Mouse (Mus musculus): ENCODE results near the gene Thsd4. TPM values are rescaled to one million over a fixed set of nuclear protein-coding genes. Genes with fewer than 3 reads are reported as not detected.
A peak's percentile ranks its signal among the peaks of the same experiment; 100 is the strongest.

Gene Thsd4
- 1 to 10 TPM; 6.2 to 6.4 TPM for total RNA-seq (2021)

DNA sequence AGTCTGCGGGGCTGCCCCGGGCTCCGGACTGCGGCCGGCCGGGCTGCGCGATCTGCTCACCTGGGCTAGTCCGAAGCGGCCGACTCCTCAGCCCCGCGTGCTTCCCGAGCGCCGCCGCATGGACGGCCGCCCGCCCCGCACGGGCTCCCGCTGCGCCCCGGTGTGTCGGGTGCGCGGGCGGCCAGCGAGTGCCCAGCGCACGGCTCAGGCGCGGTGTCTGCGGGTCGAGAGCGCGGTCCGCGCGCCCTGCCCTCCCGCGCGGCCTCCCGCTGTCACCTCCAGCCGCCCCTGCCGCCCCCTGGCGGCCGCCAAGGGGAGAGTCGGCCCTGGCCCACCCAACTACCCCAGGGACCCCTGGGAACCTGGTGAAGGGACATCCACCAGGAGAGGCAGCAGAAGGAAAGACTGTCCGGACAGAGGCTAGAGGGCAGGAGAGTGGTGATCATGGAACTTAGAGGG is at the start of gene Thsd4:
Gene Thsd4, minus strand, starts transcription at position 241 of the 459 bp plus-strand sequence.
- DNase-seq (ENCODE audit: low spot score), result no peak
- intact Hi-C loops (cut with DNase I), result loop anchor here (2.0 to 5.0 kb wide), 3 partner anchors 75 to 277 kb away; no protein-coding TSS in a partner anchor

DNA sequence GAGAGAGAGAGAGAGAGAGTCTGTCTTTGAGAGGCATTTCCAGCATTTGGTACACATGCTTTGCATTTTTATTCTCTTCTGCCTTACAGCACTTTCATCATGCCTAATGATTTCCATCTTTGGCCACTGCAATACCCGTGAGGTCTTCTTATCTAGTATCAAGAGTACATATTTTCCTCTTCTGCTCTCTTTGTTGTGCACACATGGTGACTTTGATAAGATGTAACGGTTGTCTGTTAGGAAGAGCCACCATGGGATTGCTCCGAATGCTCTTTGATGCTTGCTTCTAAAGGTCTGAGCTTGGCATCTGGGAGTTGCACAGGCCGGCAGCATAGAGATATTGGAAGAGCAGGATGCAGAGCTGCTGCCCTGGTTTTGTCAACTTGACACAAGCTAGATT is 49.2 kb upstream of the Thsd4 start:
- intact Hi-C loops (cut with DNase I), result no loop called here
- no peak for DNase-seq (ENCODE audit: low spot score)

DNA sequence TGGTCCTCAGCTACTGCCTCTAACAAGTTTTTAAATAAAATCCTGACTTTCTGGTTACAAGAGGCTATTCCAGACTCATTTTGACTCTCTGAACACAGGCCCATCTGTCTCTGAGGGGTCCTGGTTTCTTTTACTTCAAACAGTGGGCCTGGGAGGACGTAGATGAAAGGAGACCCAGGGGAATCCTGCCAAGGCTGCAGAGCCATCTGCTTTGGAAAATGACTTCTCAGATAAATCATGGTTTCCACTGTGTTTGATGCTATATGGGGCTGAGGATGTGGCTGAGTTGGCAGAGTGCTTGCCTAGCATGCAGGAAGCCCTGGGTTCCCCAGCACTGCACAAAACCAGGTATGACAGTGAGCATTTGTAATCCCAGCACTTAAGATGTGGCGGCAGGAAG is 47.5 kb upstream of the Thsd4 start:
- intact Hi-C loops (cut with DNase I), result no loop called here
- no peak for DNase-seq (ENCODE audit: low spot score)

DNA sequence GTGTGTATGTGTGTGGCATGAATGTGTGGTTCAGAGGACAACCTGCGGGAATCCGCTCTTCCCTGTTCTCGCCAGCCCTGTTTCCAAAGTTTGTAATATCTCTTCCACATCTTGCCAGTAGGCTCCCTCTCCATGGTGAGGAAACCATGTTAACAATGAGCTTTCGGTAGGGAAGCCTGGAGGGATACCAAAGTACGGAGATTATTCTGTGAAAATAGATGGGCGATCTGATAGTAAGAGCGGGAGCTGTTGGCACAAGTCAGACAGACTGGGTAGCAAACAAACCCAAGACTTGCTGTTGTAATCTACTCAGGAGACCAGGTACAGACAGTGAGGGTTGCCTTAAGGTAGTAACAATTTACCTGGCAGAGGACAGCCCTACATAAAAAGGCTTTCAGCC is 42.0 kb upstream of the Thsd4 start:
- intact Hi-C loops (cut with DNase I), result no loop called here
- DNase-seq (ENCODE audit: low spot score), result no peak

DNA sequence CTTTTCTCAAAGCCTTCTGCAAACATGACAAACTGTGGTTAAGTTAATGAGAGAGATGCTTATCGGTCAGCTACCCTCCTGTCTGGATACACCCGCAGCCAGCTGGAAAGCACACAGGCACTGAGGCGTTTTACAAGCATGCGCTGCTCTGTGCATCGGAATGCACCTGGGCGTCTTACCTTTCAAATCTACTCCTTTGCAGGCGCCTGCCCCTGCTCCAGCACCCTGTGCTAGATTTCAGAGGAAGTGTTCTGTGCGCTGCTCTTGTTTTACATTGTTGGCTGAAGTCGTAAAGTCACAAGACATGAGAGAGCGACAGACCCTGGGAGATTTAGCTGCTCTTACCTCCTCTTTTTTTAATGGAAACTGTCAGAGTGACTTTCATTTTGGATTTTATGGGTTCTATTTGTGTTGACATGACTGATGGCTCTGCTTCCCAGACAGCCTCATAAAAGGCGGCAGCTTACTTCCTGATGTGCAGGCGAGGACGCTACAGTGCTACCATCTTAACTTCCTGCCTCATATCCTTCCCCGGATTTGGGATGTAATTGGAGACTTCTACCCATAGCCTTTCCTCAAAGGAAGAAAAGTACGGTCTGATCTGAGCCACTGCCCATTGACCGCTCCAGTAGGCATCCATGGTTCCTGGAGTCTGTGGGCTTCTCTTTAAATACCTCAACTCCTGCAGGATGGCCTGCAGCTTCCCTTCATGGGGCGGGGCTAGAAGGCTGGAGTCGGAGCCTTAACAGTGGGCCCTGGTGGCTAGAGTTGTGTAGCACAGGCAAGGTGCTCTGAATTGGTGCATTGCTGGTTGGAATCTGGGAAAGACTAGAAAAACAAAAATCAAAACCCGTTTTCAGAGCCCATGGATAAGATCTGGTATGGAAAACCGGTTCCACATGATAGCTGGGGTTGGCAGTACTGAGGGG is 40.9 kb upstream of the Thsd4 start:
- intact Hi-C loops (cut with DNase I), result no loop called here
- DNase-seq (ENCODE audit: low spot score), result no peak

DNA sequence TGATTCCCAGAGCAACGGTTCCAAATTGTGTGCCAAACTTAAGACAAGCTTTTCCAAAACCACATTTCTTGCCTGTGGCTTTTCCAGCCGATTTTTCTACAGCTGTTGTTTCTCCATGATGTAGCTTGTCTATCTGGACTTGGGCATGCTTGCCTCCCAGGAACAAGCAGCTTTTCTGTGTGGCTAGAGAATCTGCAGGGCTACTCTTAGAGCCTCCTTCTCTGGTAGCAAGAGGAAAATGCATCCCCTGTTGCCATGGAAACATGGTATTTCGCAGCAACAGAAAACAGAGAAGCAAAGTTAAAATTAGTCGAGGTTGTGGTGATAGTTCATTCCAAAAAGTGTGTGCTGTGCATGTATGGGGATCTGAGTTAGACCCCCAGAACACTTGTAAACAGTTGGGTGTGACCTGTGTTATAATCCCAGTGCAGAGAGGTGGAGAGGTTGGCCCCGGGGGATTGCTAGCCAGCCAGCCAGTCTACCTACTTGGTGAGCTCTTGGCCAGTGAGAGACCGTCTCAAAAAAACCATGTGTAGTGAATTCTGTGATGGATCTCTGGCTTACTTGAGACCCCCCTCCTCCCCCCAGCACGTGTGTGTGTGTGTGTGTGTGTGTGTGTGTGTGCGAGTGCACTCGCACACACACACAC is 39.9 kb upstream of the Thsd4 start:
- DNase-seq (ENCODE audit: low spot score), result no peak
- intact Hi-C loops (cut with DNase I), result no loop called here

DNA sequence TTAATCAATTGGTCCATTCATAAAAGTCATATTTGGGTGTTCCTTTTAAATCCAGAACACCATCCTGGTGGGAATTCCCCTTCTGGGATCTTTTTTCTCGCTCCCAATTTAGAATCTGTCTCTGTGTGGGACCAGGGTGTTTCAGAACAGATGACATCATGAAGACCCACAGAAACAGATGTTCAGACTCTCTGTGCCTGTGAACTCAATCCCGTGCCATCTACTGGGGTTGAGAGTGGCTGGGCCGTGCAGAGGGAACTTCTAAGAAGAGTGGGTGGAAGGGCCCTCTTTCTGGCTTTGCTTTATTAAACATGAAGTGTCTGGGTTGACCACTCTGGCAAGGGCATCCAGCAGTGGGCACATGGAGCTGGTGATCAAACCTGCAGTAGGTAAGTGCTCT is 36.7 kb upstream of the Thsd4 start:
- no peak for DNase-seq (ENCODE audit: low spot score)
- intact Hi-C loops (cut with DNase I), result no loop called here

DNA sequence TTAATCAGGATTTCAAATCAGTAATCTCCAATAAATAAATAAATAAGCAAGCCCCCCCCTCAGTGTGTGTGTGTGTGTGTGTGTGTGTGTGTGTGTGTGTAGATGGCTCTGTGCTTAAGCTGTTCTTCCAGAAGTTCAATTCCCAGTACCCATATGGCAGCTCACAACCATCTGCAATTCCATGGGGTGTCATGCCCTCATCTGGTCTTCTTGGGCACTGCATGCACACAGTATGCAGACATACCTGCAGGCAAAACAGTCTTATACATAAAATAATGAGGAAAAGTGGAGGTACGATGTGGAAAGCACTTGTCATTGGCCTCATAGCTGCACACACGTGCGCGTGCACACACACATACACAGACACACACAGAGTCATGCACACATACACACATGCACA is 29.4 kb upstream of the Thsd4 start:
- intact Hi-C loops (cut with DNase I), result no loop called here
- no peak for DNase-seq (ENCODE audit: low spot score)

DNA sequence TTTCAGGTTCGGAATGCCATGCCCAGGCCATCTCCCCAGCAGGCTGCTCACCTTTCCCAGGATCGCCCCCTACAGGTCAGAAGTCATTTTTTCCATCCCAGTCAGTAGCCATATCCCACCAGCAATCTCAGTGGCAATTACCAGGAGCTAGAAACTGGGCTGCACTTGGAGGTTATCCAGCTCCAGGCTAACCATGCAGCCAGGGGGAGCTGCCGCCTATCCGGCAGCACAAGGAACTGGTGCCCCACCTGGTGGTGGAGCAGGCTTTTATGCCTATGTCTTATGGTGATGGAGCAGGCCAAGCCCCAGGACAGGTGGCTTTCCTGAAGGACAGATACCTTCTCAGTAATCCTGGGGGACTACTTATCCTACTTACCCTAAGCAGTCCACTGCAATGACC is 26.3 kb upstream of the Thsd4 start:
- intact Hi-C loops (cut with DNase I), result loop anchor here (5.0 kb wide), 1 partner anchor 301 kb away; no protein-coding TSS in a partner anchor
- DNase-seq (ENCODE audit: low spot score), result peak; percentile 14

DNA sequence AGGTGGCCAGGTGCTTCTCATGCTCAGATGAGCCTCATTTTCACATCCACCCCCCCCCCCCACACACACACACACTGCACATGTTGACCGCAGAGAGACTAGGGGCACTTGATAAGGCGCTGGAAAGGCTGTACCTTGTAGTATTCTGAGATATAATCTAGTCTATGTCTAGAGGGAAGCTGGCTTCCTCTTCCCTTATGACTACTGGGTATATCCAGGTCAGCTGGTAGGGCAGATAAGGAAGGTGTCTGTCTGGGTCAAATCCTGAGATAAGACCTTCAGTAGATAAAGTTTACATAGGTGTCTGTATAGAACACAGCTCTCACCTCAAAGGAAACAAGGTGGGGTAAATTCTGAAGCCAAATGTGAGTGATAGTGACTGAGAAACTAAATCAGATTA is 24.3 kb upstream of the Thsd4 start:
- no peak for DNase-seq (ENCODE audit: low spot score)
- intact Hi-C loops (cut with DNase I), result loop anchor here (5.0 kb wide), 1 partner anchor 299 kb away; no protein-coding TSS in a partner anchor

DNA sequence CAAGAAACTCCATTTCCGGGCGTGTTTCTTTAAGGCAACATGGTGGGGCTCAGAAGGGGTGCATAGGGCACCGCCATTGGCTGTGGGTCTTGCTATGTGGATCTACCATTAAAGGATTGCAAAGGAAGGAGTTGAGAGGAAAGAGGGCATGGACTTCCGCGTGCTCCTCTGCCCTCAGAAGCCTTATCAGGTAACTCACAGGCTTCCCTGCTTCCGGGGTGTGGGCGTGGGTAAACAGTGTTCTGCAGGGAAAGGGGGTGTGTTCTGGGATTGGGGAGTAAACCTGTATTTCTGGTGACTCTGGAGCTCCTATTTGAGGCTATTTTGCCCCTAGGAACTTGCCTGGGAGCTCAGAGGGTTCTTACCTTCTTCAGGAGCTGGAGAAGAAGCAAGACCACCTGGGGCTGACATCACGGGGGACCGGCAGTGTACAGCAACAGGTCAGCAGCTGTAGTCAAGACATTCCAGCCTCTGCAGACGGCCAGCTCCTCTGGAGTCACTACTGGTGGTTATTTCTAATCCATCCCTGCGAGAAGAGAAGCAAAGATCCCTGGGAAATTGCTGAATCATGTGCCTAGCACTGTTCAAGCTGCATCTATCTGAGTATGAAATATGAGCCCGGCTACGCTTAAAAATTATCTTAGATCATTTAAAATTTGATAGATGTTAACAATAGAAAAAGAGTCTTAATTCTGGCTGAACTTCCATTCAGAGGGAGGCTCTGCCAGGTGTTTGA is 23.7 kb upstream of the Thsd4 start:
- no peak for DNase-seq (ENCODE audit: low spot score)
- intact Hi-C loops (cut with DNase I), result loop anchor here (5.0 kb wide), 1 partner anchor 298 kb away; no protein-coding TSS in a partner anchor

DNA sequence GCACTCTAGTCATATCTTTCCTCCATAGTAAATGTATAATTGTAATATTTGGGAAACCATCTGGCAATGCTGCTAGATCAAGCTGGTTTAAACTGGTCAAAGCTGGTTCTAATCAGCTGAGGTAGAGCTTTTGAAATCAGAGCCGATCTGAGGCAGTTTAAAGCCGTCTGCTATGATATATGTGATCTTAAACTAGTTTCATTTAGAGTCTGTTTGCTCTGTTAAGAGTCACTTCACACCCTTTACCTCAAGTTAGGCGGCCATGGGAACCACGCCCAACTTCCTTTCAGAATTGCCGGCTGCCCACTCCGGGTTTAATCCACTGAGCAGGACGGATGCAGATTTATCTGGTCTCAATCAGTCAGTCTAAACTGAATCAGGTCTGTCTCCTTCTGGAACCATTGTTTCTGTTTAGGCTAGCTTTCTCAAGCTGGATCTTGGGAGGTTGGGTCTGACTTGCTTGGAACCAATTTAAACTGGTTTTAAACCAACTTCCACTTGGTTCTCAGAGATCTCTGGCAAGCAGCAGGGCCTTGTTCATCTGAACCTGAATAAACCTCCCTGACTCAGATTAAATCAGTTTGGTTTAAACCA is 21.7 kb upstream of the Thsd4 start:
- DNase-seq (ENCODE audit: low spot score), result no peak
- intact Hi-C loops (cut with DNase I), result no loop called here

DNA sequence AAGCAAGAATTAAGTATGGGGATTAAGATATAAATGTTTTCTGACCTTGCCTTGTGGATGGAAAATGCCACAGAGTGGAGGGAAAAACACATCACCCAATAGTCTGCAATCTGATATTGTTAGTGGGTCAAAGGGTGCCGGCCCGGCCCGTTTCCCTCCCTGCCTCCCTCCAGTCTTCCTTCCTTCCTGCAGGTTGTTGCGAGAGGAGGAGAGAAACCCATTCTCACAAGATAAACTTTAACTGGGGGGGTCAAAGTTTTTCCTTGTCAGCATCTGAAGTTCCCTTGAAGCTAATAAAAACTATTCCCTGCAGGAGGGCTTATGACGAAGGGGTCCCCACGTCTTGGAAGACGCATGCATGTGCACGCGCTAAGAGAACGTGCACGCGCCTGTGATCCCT is 8.5 kb upstream of the Thsd4 start:
- no peak for DNase-seq (ENCODE audit: low spot score)
- intact Hi-C loops (cut with DNase I), result no loop called here

DNA sequence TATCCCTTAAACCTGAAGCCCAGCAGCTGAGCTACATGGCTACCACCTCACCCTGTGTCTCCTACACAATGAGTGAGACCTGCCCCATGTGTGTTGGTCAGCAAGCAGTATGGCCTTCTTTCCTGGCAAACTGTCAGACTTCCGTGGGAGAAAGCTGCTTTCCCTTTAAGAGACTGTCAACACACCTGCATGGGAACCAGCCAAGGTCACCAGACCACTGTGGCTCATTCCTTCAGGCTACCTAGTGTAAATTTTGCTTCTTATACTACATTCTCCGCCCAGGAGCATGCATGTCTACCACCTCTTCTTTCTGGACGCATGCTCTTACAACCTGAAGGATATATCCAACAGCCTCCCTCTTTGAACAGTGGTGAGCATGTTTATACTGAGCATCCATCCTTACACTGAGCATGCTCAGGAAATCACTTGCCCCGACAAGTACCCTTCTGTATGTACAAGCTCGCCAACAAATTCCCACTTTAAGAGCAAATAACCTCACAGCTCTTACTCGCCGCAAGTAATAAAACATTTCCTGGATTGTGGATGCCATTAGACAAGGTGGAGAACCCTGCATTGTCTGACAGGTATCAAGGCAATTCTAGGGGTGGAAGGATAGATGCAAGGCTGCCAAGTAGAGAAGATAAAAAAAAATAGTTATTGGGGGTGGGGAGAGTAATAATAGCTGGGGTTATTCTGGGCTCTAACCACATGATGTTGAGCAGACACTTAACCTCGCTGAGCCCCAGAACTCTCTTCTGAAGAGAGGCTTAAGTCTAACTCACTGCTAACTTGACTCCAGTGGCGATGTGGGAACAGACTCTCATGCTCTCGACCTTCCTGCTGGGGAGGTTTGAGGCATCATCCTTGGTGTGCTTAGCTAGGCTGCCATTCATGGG is 7.8 kb upstream of the Thsd4 start:
- intact Hi-C loops (cut with DNase I), result no loop called here
- DNase-seq (ENCODE audit: low spot score), result no peak

DNA sequence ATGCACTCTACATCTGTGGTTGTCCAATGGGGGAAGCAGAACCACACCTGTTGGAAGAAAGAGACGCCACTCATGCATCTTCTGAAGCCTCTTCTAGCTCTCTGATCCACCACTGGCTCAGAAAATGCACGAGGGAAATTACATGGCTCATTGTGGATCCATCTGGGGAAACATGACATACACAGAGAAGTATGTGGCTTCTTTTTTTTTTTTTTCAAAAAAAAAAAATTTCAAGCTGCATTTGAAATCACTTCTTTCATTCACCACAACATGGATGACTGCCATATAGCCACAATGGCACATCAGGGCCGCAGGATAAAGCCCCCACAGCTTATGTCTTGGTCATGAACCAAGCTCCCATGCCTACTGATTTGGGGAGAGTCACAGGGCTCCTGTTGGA is 6.4 kb upstream of the Thsd4 start:
- no peak for DNase-seq (ENCODE audit: low spot score)
- intact Hi-C loops (cut with DNase I), result no loop called here

DNA sequence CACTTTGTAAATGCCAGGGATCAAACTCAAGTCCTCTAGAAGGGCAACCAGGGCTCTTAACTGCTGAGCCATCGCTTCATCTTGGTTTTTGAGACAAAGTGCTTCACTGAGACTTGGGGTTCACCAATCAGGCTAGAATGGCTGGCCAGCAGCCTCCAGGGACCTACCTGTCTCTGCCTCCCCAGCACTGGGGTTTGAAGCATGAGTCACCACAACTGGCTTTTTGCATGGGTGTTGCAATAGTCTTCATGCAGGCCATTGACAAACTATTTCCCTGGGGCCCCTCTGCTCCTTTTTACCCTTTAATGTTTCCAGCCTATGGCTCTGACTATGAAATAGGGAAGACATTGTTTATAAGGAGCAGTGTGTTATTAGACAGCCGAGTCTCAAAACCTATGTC is 6.0 kb upstream of the Thsd4 start:
- intact Hi-C loops (cut with DNase I), result no loop called here
- no peak for DNase-seq (ENCODE audit: low spot score)

DNA sequence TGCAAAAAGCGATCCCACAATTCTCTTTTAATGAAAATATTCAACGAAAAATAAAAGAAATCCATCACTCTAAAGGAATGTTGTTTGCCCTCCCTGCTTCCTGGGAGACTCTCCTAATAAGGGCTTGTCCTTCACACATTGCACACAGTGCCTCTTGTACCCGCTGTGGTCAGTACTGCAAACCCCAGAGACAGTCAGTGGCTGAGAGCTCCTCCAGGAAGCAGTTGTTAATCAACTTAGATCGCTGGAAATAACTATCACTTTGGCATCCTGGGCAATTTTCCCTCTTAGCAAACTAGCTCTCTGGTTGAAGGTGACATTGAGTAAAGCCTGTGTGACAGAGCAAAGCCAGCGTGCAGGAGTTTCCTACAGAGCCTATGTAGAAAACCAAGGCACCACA is 5.2 kb upstream of the Thsd4 start:
- no peak for DNase-seq (ENCODE audit: low spot score)
- intact Hi-C loops (cut with DNase I), result no loop called here

DNA sequence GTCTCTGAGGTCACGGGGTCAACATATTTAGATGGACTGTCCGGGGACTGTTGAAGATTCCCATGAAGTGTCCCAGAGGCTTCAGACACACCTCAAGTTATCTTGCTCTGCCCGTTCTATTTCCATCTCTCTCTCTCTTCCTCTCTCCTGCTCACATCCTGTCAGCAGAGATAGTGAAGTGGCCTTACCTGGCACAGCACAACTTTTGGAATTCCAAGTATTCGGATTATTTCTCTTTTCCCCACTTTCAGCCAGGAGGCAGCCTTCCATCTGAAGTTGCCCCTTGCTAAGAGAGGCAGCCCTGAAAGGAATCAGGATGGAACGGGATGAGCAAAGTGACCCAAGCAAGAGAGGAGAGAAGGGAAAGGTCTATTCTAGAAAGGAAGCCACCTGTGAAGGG is 4.3 kb upstream of the Thsd4 start:
- intact Hi-C loops (cut with DNase I), result no loop called here
- DNase-seq (ENCODE audit: low spot score), result no peak

DNA sequence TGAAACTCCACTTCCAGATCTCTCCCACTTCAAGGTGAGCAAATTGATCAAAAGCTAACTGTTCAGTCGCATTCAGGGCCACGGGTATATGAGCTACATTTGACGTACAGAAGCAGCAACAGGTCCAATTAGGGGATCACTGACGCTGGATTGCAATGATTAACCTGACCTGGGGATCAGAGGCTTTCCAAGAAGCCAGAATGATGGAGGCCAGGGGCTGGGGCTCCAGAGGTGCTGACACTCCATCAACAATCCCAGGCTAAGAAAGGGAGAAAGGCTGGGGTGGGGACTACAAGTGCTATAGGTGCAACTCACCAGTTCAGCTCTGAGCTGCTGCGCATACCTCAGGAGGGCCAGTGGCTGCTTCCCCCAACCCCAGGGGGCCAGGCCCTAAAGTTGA is 703 bp downstream of the Thsd4 start:
- no peak for DNase-seq (ENCODE audit: low spot score)
- intact Hi-C loops (cut with DNase I), result loop anchor here (5.0 kb wide), 2 partner anchors 76 to 239 kb away; no protein-coding TSS in a partner anchor

Data from heart, postnatal 25 days (tissue).